Mouse (Mus musculus): ENCODE measurements around the gene Sytl3.

Gene Sytl3

GRCm38 (mm10) chr17:6778332-6778683 lies 119.4 kb downstream of the Sytl3 start:
- DNase-seq (ENCODE audit: low spot score in 2 of 2), result peak in 1 of 2 experiments; percentile 35

GRCm38 (mm10) chr17:6778771-6779509 lies 120.0 kb downstream of the Sytl3 start:
- peak in 1 of 2 experiments; percentile 46 for DNase-seq (ENCODE audit: low spot score in 2 of 2)

- DNase-seq (ENCODE audit: low spot score in 2 of 2), result no peak
Observed at GRCm38 (mm10) chr17:6779632-6780031, 120.7 kb downstream of the Sytl3 start.

- DNase-seq (ENCODE audit: low spot score in 2 of 2), result no peak
Observed at GRCm38 (mm10) chr17:6780521-6781115, 121.7 kb downstream of the Sytl3 start.

- no peak for DNase-seq (ENCODE audit: low spot score in 2 of 2)
Observed at GRCm38 (mm10) chr17:6781273-6781672, 122.4 kb downstream of the Sytl3 start.

- DNase-seq (ENCODE audit: low spot score in 2 of 2), result no peak
Observed at GRCm38 (mm10) chr17:6782033-6782526, 123.2 kb downstream of the Sytl3 start.

- DNase-seq (ENCODE audit: low spot score in 2 of 2), result peak; percentile 80 to 81
Observed at GRCm38 (mm10) chr17:6782611-6783005, 123.7 kb downstream of the Sytl3 start, which contains the start of gene Ezr. Gene Ezr (minus strand): TSS chr17:6782784.

GRCm38 (mm10) chr17:6783006-6783661 lies 124.2 kb downstream of the Sytl3 start:
- peak in 1 of 2 experiments; percentile 28 for DNase-seq (ENCODE audit: low spot score in 2 of 2)

GRCm38 (mm10) chr17:6783756-6784357 lies 125.0 kb downstream of the Sytl3 start:
- DNase-seq (ENCODE audit: low spot score in 2 of 2), result no peak

GRCm38 (mm10) chr17:6787241-6787640 lies 128.3 kb downstream of the Sytl3 start:
- no peak for DNase-seq (ENCODE audit: low spot score in 2 of 2)

Data from right cerebral cortex, postnatal 10 days (tissue).